Mouse (Mus musculus) ovary, postnatal 14 days (tissue): ENCODE results near the gene Thrsp.
A peak's percentile ranks its signal among the peaks of the same experiment; 100 is the strongest.
"Not testable (repeated sequence)": the region's sequence is repeated elsewhere in the genome, so short reads cannot be mapped to it uniquely, and the experiment has no call there.

Experiments used
- DNase-seq: peaks from one replicate; pipeline ENCODE4 v3.0.0; 2022; ENCODE audit warnings: low spot score

The Thrsp gene

DNA sequence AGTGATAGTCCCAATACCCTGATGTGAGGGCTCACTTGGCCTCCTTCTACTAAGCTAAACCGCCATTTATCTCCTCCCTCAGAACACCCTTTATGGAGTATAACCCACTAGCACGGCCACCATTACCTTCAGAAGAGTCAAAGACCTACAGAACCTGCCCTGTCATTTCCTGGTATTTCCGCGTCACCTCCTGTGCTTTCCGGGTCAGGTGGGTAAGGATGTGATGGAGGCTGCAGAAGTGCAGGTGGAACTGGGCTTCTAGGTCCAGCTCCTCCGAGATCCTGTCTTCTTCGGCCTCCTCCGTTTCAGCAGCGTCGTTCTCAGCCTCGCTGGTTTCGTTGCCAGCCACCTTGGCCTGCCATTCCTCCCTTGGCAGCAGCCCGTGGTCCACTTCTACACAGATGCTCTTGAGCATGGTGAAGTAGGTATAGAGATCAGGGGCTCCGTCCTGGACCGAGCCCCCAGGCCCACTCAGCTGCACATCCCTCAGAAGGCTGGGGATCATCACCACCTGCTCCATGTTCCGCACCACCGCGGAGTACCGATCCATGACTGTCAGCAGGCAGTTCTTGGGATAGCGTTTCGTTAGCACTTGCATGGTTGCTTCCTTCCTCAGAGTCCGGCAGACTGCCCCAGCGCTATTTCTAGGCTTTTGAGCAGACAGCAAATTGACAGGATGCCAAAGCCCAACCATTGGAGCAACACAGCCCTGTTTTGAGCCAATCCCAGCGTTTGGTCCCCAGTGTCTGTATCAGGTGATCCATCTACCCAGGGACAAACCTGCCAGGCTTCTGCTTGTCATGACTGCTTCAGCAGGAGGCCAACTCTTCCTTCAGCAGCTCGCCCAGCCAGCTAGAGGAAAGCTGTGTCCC is at the start of gene Thrsp:
Gene Thrsp, minus strand, starts transcription at position 825 of the 872 bp plus-strand sequence.
- DNase-seq: peak; percentile 43

DNA sequence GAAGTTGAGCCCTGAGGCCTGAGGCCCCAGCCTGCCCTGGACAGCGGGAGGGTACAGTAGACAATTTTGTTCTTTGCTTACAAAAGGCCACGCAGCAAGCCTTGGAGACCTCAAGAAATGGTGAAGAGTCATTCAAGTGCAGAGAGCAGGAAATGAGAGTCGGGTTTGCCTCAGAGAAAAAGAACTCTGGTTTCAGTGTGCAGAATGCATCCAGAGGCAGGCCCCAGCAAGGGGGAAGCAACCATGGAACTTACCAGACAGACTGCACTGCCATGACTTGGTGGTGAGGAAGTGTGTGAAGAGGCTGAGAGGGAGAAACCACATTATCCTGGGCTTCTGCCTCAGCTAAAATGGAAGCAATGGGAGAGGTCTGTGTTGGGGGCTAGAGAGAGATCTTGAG is 38.0 kb upstream of the Thrsp start:
- no peak for DNase-seq

DNA sequence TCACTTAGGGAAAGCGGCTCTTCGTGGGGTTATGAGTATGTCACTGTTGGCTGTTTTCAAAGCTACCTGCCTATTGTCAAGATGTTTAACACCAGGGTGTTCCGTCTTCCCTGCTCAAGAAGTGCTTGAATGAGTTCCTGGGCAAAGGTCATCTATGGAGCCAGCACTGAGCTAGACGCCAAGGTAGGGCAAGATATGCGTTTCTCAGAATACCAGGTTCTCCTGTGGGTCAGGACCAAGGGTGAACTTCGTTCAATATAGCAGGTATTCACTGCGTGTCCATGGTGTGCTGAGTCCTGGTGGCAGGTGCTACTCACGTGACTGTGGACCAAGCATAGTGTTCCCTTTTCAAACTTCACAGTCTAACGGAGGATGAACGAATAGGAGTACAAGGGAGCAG is 37.3 kb upstream of the Thrsp start:
- DNase-seq: no peak

DNA sequence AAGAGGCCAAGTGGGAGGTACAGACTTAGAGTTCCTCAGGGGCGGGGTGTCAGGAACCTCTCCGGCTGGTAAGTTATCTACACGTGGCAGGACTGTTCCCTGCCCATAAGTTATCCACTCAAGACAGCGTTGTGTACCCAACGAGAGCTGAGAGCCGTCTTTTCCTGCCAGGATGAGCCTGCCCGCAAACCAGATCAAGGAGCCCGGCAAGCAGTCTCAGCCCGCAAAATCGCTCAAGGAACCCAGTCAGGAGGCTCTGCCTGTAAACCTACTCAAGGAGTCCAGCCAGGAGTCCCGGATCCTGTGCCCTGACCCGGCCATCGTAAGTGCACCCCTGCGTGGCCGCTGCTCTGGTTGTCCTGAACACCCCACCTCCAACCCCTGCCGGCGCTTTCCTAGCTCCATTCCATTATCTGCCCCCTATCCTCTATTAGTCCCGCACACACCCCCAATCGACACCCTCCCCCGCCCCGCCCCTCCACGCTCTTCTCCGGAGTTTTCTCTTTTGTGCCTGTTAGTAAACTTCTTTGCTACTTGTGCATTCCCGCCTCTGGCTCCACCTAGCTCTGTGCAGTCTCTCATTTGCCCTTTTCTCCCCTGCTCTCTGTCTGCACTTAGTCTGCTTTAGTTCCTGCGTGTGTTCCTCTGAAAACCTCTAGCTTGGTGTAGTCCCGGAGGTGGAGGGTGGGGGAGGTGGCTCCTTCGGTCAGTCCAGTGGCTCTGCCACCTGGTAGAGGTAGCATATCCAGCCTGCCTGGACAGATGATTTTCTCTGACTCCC is 35.8 kb upstream of the Thrsp start:
- DNase-seq: no peak

DNA sequence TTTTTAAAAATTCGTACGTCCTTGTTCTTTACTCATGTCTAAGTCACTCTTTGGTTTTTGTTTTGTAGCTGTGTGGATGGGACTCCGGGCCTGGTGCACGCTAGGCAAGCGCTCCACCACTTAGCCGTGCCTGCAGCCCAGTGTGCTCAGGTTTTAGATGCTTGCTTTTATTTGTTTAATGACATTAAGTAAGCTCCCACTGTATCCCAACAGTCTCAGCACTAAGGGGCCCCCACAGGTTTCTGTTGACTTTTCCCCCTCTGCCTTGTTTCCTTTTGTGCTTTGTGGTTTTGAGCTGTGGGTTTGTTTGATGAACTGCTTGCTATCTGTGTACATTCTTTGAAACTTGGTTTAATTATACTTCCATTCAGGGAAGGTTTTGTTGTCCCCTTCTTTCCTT is 34.7 kb upstream of the Thrsp start:
- DNase-seq: no peak

DNA sequence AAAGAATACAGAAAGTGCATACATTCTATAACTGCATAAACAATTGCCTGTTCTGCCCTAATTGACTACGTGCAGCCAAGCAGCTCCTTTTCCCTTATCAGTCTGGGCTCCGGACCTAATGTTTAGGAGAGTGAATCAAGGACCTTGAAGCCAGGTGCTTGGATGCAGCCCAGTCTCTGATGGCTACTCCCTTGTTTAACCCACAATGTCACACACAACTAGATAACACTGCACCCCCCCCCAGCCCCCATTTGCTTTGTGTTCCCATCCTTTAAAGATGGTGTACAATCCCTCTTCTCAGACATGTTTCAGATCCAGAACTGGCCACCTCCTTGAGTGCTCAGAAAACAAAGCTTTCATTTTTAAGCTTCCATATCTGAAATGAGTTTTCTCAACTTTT is 33.5 kb upstream of the Thrsp start, which contains the start of gene Kctd14:
Gene Kctd14, plus strand, starts transcription at position 301 of the 400 bp plus-strand sequence.
- DNase-seq: not testable (repeated sequence)

DNA sequence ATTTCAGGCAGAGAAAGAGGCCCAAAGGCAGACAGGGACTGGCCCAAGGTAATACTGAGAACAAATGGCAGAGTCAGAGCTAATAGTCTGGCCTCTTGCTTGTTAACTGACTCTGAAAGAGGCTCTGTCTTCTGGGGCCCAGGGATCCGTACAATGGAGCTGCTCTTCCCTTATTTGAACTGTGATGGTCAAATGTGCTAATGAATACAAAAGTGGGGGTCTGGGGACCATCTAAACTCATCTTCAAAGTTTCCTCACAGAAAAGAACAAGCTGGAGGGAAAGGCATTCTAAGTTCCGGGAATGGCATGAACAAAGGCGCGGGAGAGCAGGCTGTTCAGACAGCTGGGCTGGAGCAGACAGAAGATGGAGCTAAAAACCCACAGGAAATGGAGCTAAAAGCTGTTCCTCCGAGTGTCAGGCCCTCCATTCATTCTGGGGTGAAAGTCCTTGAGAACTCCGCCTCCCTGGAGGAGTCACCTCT is 29.6 kb upstream of the Thrsp start:
- no peak for DNase-seq

DNA sequence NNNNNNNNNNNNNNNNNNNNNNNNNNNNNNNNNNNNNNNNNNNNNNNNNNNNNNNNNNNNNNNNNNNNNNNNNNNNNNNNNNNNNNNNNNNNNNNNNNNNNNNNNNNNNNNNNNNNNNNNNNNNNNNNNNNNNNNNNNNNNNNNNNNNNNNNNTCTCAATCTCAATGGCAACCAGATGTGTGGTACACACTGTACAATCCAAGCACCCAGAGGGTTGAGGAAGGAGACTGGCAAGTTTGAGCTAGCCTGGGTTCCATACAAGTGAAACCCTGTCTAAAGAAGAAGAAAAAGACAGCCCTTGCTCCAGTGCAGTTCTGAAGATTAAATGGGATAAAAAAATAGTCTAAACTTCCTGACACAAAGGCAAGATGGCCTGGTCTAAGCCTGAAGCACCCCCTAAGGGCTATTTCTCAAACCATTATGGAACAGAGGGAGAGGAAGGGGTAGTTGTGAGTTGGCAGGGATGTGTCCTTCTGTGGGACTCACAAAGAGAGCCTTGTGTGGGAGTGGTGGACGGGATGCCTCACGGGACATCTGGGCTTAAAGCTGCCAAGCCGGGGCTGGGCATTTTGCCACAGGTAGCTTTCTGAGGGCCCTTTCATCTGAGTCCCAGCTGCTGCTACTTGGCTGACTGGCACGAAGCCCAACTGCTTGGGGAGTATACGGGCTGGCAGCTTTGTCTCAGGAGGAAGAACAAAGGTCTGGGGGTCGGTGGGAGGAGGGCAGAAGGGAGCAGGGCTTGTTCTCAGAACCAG is 28.8 kb upstream of the Thrsp start:
- peak; percentile 89 for DNase-seq

DNA sequence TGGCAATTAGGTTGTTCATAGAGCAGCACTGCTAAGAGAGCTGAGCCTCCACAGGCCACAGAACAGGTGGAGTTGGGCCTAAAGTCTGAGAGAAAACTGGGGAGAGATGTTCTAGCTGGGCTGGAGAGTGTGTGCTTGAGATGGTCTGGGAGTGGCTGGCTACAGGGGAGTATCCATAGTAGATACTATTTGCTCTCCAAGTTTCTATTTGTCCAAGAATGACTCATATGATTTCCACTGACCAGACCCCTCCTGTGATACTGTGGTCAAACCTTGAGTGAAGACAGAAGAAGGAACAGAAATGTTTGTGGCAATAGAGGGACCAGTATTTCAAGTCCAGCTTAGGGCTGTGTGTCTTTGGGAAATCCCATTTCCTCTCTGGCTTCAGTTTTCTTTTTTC is 21.5 kb upstream of the Thrsp start:
- DNase-seq: no peak

DNA sequence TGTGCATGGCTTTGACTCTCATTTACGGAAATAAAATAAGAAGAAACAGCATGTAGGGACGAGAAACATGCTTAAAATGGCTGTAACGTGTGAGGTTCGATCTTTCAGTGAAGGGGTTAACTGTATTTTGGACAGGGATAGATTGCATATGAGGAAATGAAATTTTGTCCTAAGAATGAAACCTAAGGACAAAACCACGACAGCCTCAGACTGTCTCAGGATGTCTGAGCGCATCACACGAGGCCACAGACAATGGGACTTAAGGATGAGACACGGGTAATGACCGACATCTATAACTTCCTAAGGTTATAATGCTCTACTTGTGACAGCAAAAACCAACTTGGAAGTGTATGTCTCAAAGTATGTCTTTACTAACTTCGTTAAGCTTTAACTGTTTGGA is 17.0 kb upstream of the Thrsp start:
- DNase-seq: no peak

DNA sequence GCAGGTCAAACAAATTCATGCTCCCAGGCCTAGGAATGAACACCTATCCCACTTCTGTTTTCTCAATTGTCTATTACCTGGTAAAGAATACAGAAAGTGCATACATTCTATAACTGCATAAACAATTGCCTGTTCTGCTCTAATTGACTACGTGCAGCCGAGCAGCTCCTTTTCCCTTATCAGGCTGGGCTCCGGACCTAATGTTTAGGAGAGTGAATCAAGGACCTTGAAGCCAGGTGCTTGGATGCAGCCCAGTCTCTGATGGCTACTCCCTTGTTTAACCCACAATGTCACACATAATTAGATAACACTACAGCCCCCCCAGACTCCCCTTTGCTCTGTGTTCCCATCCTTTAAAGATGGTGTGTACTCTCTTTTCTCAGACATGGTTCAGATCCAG is 16.0 kb upstream of the Thrsp start:
- DNase-seq: not testable (repeated sequence)

DNA sequence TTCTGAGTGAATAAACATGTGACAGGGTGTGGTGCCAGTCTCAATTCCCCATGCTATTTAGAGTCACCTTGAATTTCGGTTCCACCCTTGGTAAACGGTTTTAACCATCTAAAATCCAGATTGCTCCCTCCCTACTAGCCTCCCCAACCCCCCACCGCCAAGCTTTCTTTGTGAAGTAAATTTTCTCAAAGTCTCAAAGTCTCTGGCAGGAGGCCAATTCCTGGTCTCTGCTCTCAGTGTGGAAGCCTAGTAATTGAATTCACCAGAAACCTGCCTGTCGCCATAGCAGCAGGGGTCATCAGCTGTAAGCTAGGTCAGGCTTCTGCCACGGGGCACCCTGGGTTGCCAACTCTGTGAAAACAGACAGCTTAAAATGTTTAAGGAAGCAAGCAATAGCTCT is 12.2 kb upstream of the Thrsp start:
- no peak for DNase-seq

DNA sequence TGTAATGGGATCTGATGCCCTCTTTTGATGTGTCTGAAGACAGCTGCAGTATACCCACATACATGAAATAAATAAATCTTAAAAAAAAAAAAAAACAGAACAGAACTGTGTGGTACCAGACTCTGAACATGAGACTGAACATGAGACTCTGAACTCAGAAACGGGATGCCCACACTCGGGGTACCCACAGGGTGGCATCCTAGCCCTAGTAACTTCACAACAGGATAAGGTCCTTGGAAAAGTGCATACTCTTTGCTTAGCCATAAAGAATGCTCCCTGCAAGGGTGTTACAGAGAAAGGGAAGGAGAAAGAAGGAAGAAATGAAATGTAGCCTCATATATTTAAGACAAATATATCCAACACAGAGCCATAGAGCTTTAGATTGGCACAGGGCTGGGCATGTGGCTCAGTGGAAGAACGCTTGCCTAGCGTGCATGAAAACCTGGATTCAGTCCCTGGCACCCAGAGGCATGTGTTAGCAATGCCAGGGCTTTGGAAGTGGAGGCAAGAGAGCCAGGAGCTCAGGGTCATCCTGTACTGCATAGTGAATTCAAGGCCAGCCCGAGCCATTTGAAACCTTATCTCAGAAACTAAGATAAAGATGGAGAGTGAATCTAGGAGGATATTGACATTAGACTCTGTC is 10.4 kb upstream of the Thrsp start:
- DNase-seq: no peak

DNA sequence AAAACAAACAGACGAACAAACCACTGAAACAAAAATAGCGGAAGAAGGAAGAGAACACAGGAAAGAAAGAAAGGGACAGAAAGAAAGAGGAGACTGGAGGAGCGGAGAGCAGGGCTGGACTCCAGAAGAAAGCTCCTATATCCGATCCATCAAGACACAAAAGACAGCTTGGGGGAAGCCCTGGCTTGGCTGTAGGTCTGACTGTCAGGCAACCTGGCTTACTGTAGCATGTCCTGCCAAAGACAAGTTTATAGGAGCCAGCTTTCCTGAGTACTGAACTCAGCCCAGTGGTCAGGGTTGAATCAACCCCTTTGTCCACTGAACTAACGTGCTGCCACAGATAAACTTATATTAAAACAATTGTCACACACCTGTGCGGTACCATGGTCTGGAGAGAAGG is 9.8 kb upstream of the Thrsp start:
- no peak for DNase-seq

DNA sequence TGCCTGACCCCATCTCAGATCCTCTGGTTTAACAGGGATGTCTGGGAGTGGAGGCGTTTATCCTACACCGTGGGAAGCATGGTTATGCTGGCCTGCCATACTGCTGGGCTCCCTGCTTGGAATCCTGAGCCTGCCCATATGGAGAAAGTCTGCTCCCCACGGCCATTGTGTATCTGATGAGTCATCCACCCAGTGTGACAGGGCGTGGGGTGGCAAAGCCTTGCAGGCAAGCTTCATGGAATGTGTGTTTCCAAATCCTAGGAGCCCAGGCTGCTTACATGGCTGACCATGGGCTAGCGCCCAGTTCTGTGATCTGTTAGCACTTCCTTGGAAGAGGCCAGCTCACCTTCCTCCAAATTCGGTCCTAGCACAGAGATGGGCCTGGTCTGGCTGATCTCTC is 9.0 kb upstream of the Thrsp start:
- no peak for DNase-seq

DNA sequence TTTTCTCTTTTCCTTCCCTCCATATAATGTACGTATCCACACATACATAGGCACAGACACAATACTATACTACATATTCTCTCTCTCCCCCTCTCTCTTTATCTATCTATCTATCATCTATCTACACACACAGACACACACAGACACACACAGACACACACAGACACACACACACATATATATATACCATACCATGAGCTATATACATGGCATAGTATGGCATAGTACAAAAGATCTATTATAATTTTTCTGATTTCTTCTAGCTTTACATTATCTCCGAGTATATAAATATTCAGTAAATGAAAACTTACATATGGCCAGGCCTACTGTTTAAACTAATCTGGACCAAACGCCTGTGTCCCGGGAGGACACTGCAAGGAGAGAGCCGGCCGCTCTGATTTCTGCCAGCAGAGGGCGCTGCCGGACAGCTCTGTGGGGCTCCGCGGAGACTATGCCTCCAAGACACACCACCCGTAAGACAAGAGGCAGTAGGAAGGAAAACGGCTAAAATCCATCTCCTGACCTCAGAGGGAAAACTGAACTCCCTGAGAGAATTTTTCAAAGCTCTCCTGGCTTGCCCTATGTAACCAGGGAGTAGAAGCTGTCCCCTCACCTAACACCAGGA is 7.2 kb upstream of the Thrsp start:
- peak; percentile 96 for DNase-seq

DNA sequence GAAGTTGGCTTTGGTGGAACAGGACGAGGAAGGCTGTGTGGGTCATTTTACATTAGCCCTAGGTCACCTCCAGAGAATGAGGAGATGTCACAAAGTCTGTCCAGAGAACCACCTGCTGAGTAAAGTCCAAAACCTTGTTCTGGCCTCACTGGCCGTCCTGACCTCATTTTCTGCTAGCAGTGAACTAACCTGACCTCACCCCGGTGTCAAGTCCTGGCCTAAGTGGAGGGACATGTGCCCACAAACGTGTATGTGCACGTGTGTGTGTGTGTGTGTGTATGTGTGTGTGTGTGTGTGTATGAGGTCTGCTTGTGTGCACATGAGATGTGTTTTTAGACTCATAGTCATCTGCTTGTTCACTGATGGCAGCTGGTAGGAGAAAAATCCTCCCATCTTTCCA is 6.2 kb upstream of the Thrsp start:
- DNase-seq: no peak

DNA sequence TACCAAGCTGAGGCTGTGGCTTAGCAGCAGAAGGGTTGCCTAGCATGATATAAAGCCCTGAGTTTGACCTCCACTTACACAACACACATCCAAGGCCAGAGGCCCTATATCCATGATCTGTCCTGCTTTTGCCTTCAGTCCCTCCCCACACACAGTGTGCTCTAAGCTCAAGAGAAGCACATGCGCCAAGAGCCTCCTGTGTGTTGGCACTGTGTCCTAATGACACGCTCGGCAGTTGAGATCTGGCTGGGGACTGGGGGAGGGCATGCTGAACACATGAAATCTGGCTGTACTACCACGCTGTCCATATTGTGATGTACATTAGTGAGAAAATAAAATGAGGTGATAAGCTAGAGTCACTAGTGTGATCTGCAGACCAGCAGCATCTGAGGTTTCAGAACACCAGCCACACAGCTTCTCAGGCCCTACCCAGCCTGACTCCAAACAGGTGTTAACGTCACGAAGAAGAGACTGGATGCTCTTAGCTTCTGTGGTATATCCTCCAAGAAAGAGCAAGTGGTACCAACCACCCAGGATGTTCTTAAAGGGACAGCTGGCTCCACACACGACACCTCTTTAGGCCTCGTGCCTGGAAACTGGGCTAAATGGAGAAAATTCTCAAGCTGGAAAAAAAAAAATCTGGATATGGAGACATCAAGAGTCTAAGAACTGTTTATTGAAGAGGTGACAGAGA is 3.6 kb upstream of the Thrsp start:
- DNase-seq: no peak

DNA sequence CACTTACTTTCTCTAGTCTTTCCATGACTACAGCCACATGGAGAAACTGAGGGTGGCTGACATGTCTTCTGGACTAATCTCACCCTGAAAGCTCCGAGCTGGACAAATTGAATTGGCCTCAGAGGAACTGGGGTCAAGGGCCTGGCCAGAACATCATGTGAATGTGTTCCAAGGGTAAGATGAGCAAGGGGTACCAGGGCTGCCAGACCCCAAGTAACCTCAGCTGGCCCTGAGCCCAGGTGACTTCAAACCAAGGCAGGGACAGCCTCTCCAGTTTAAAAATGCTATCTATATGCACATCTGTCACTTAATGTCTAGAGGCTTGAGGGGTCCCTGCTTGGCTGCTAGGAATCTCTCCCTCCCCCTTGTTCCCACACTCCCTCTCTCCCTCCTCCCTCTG is 2.9 kb upstream of the Thrsp start:
- DNase-seq: no peak

DNA sequence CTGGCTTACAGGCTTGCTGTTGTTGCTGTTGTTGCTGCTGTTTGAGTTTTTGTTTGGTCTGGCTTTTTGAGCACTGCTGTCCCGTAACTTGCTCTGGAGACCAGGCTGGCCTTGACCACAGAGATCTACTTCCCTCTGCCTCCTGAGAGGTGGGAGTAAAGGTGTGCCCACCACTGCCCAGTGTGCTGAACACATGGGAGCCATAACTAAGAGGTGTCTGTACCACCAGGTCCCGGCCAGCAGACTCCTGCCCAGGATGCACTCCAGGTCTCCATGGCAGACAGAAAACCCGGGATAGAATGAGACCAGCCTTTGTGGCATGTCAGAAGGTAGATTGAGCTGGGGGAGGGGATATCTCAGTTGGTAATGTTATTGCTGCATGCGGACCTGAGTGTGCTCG is 1.6 kb upstream of the Thrsp start:
- DNase-seq: no peak

DNA sequence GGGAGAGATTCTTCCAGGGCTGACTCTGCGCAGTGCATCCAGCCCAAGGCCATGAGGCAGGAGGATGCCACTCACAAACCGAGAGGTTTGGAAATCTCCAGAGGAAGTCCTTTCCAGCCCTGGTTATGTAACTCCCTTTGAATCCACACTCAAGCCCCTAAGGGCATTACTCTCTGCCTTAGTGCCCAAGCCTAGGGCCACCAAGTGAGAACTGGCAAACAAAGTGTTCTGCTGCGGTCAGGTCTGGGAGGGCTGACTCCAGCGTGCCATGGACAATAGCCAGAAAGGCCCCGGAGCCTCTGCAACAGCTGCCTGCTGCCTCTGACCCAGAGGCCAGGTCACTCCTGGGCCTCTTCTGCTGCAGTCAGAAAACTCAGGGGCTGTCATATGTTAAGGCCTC is 1.2 kb upstream of the Thrsp start:
- no peak for DNase-seq
